Mouse (Mus musculus) T-helper 17 cell (primary cell): ENCODE measurements at regions not wholly inside any gene's neighbourhood (a gene's known extent, or its start where the extent isn't known, plus 50 kb on each side); places are given as distances from the start of the nearest gene placed in this dataset.

Source experiments
- in situ Hi-C, 2 experiments: fragments of 300-600 bp; cut with MboI, MseI; formaldehyde crosslinking; loops; 1 replicate in 1 of 2; 2 replicates in 1 of 2; pipeline ENCODE4 v1.15.1; 2025; ENCODE audit warnings: high pct_unique_total_duplicates in 2 of 2

DNA sequence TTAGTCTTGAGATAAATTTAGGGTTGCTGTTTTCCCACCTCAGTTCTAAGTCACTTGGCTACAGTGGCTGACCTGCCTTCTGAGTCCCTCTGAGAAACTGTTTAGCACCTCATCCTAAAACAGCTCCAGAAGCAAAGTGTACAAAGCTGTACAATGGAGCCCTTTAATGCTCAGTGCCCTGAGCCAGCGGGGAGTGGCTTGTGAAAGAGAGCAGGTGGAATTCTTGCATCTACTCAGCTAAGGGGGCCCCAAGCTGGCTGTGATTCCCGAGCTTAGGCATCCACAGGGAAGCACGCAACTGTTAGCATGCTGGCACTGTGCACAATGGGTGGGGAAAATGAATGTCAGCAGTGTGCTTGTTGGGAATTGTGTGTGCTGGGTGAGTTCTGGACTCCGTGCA is 63.2 kb upstream of the Kcnj15 start:
- in situ Hi-C loops: no loop called here

GRCm38 (mm10) chr16:95196141-95196540 is 61.2 kb upstream of the Kcnj15 start:
- in situ Hi-C loops: no loop called here

- in situ Hi-C loops: no loop called here
These were observed 60.7 kb upstream of the Kcnj15 start for GRCm38 (mm10) chr16:95196622-95197021.

DNA sequence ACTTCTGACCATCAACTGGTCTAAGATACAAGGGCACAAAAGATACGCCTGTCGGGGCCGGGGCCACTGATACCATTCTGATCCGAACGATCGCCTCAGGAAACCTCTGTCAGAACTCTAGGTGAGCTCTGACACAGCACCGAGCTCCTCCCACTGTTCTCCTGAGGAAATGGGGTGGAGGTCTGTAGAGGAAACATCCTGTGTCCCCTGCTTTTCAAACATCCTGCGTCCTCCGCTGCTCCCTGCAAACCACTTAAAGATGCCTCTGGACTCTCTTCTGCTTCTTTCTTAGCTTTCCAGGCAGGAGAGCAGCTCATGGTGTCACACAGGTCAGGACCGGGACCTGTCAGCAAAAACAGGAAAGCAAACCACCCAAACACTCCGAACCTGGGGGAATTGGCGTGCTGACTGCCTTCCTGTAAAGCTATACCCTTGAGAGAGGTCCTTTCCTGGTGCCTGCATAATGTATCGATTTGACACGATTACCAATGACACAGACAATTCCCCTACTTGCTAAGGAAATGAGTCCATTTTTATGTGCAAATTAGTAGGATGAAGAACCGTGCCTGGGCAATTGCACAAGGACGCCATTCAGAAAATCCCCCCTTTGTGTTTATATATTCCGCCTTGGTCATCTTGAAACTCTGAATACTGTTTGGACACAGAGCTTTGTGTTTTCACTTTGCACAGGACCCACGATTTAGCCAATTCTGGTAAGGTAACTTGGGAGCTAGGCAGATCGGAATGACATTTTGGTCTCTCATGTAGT is 58.4 kb upstream of the Kcnj15 start:
- in situ Hi-C loops: no loop called here

DNA sequence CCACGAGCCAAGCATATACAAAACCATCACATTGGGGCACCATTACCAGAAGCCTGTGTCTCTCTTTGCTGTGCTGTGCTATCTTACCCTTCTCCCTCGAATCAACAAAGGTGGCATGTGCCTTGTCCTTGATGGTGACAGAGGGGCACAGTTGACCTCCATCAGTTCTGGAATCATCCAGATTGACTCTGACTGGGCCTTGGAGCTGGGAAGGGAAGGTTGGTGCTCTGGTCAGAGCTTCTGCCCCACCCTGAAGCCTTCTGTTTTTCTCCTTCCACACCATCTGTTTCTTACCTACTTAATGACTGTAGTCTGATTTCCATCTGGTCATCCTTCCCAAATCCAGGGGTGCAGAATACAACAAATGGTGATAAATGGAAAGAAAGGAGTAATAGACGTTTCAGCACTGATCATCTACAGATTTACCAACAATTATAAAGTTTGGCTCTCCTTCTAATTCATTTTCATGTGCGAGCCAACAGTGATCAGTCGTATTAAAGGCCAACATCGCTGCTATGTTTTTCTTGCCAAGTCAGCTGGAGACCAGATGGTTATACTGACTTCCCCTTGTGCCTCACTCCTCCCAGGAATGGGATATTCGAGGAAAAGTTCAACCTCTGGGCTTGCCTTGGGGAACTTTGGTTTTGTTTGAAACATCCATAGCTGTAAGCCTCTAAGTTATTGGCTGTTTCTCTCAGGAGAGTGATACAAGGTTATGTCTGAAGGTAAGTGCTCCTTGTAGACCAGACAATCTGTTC is 55.1 kb upstream of the Kcnj15 start:
- in situ Hi-C loops: loop anchor here (5.0 kb wide), 2 partner anchors 80 to 130 kb away; no protein-coding TSS in a partner anchor

GRCm38 (mm10) chr16:95203026-95203425 is 54.3 kb upstream of the Kcnj15 start:
- in situ Hi-C loops: loop anchor here (5.0 kb wide), 2 partner anchors 81 to 129 kb away; no protein-coding TSS in a partner anchor

DNA sequence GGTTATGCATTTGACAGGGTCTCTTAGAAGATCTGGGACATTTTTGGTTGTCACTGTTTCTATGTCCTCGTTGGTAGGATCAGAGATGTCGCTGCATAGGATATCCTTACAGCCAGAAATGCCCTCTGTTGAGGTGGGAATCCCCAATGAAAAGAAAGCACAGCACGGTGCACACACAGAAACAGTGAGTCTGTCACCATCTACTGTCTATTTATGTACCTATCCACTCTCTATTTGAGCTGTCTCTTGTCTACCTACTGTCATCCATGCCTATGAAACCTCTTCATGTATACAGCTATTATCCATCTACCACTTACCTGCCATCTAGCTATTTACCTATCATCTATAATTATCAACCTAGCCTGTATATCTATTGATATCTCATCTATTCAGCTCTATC is 53.6 kb upstream of the Kcnj15 start:
- in situ Hi-C loops: loop anchor here (5.0 kb wide), 2 partner anchors 81 to 129 kb away; no protein-coding TSS in a partner anchor

GRCm38 (mm10) chr16:95204507-95204906 is 52.9 kb upstream of the Kcnj15 start:
- in situ Hi-C loops: loop anchor here (5.0 kb wide), 2 partner anchors 82 to 128 kb away; no protein-coding TSS in a partner anchor

DNA sequence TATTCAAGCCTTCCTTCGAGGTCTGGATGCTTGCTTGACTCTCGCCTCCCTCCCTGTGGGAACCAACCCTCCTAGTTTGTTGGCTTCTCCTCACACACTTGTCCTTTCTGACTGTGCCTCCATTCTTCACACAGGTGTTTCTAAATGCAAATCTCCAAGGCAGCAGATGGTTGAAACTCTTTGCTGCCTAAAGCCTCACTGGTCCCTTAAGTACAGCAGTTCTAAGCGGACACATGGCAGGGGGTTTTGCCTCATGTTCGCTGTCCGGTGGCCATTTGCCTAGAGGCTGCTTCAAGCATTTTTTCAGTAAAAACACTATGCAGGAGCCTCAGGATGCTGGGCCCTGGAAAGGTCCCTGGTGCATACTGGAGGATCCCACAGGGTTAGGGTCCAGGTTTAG is 50.9 kb upstream of the Kcnj15 start:
- in situ Hi-C loops: no loop called here

DNA sequence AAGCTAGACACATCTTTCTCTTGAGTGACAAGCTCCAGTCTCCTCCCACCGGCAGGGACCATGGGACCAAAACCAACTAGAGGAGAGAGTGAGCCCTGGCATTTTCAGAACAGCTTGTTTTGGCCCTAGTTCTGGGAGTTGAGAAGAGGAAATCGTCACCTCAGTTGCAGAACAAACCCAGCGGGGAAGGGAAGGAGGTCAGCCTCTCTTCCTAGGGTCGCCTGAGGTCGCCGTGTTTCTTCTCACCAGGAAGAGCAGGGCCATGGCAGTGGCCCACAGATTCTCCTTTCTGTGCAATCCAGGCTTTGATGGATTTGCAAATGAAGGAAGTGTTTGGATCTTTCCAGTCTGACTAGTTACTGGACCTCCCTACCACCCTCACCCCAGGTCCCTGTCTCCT is 49.8 kb upstream of the Kcnj15 start:
- in situ Hi-C loops: no loop called here
